In the genomic region with DNA sequence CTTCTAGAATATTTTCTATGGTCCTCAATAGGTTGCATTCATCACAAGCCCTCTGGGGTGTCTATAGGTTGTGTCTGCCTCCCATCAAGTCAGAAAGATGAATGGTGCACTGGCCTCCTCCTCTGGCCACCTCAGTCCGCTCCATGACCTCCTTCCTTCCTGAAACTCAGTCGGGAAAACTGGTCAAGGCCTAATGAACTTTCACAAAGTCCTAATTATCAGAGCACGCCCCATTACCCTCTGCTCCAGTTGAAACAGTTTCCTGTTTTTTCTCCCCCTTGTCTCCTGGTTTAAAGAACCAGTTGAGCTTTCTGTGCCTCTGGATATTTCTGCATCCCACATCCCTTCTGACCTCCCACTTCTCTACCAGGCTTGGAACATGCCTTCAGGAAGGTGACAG, we compare ENCODE assay signal across 21 mouse cellular contexts.
"Had no signal": no experiment of that assay in that cellular context is flagged by ENCODE, and none has a peak within 500 bp of the region (broad histone marks: within the 10 kb centered on the region; RNA-seq: fewer than 3 reads in every experiment).

No protein-coding gene starts in this region.

- H3K36me3 ChIP-seq: liver, embryonic 15.5 days; lung, embryonic 15.5 days; midbrain, embryonic 10.5 days; midbrain, embryonic 12.5 days; neural tube, embryonic 13.5 days; neural tube, embryonic 15.5 days had no signal

- H3K27me3 ChIP-seq: liver, embryonic 15.5 days; lung, embryonic 15.5 days; midbrain, embryonic 12.5 days; neural tube, embryonic 13.5 days; neural tube, embryonic 15.5 days had no signal

- DNase-seq: liver, postnatal 0 days; lung, adult 2 months; lung, postnatal 14 days; lung, postnatal 36 days; midbrain, embryonic 14.5 days; right cerebral cortex, adult 18-20 months; right cerebral cortex, postnatal 25 days; right cerebral cortex, postnatal 4 days; spleen, adult 18-20 months; thymus, adult 18-20 months; thymus, postnatal 14 days; thymus, postnatal 36 days had no signal

- H3K9me3 ChIP-seq: liver, embryonic 15.5 days; lung, embryonic 15.5 days; midbrain, embryonic 10.5 days; midbrain, embryonic 12.5 days; neural tube, embryonic 13.5 days; neural tube, embryonic 15.5 days had no signal

- H3K27ac ChIP-seq: liver, embryonic 15.5 days; lung, embryonic 15.5 days; midbrain, embryonic 10.5 days; midbrain, embryonic 12.5 days; neural tube, embryonic 13.5 days; neural tube, embryonic 15.5 days had no signal

- H3K9ac ChIP-seq: liver, embryonic 15.5 days; liver, postnatal 0 days; lung, embryonic 15.5 days; midbrain, embryonic 12.5 days; neural tube, embryonic 13.5 days; neural tube, embryonic 15.5 days had no signal

- H3K4me2 ChIP-seq: liver, embryonic 15.5 days; lung, embryonic 15.5 days; midbrain, embryonic 12.5 days; neural tube, embryonic 13.5 days; neural tube, embryonic 15.5 days had no signal

- H3K4me1 ChIP-seq: liver, embryonic 15.5 days; lung, embryonic 15.5 days; midbrain, embryonic 10.5 days; midbrain, embryonic 12.5 days; neural tube, embryonic 13.5 days; neural tube, embryonic 15.5 days had no signal

- ATAC-seq: liver, postnatal 0 days; lung, postnatal 0 days; midbrain, embryonic 16.5 days had no signal

- H3K4me3 ChIP-seq: liver, embryonic 15.5 days; lung, embryonic 15.5 days; midbrain, embryonic 10.5 days; midbrain, embryonic 12.5 days; myocyte; neural tube, embryonic 13.5 days; neural tube, embryonic 15.5 days had no signal
